Mouse (Mus musculus): ENCODE results near the gene Cyp2c66.
"Not testable (repeated sequence)": the region's sequence is repeated elsewhere in the genome, so short reads cannot be mapped to it uniquely, and the experiment has no call there.

Cyp2c66 gene

GRCm38 (mm10) chr19:39113644-39114043 lies at the start of gene Cyp2c66:
Cyp2c66 (plus strand) TSS chr19:39113898.
- DNase-seq, result no peak

- peak; percentile 5 to 6 for DNase-seq
These were observed 14.9 kb upstream of the Cyp2c66 start for GRCm38 (mm10) chr19:39098779-39099178.

- not testable (repeated sequence) for DNase-seq
These were observed 43.1 kb downstream of the Cyp2c66 start for GRCm38 (mm10) chr19:39156836-39157235.

All from cerebellum, postnatal 10 days (tissue).